Mouse (Mus musculus) G1E-ER4 (cell line): ENCODE measurements around the gene Ackr1. TPM values are rescaled to one million over a fixed set of nuclear protein-coding genes. Genes with fewer than 3 reads are reported as not detected.

Experiments used
- GATA1 ChIP-seq: IDR thresholded peaks from one replicate; pipeline ENCODE4 v1.8.0; 2012; ENCODE audit warnings: low read length, inconsistent platforms
- polyA plus RNA-seq: library from polyadenylated mRNA; stranded (reverse); fragments of >175 nt; gene quantifications from 2 replicates; pipeline ENCODE4 v1.2.3, GENCODE M21; 2012

Gene Ackr1
- polyA plus RNA-seq, 1 experiment = not detected

DNA sequence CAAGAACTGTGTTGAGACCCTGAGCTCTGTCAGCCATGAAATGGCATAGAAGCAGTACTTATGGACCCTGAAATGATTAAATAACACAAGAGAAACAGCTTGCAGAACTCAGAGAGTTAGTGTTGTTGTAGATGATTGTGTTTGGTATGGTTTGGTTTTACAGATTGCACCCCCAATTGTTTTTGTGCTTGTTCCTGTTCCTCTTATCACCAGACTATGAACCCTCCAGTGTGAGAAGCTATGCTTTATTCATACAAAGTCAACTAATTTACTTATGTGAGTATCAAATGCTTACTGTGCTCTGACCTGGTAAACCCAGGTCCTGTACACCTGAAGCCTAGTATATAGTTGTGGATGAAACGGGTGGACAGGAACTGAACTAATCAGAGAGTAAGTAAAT lies 7.0 kb downstream of the Ackr1 start:
- TF ChIP-seq GATA1 = no peak

GRCm38 (mm10) chr1:173325395-173325794 lies 8.2 kb downstream of the Ackr1 start:
- no peak for TF ChIP-seq GATA1

DNA sequence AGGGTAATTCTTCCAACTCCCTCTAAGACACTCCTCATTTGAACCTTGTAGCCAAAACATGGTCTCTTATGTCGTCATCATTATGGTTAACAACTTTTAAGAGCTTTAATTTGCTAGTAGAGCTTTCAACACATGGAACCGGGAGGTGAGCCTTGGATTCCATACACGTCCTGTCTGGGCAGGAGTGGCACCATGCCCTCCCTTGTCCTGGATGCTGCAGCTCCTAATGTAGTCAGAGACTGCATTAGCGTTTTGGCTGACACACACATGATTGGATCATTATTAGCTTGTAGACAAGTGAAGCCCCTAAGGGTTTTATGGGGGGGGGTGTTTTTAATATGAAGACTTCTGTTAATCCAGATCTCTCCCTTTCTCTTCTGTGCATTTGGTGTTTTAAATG lies 8.6 kb downstream of the Ackr1 start:
- TF ChIP-seq GATA1 = no peak

GRCm38 (mm10) chr1:173323839-173324585 lies 9.5 kb downstream of the Ackr1 start:
- no peak for TF ChIP-seq GATA1

DNA sequence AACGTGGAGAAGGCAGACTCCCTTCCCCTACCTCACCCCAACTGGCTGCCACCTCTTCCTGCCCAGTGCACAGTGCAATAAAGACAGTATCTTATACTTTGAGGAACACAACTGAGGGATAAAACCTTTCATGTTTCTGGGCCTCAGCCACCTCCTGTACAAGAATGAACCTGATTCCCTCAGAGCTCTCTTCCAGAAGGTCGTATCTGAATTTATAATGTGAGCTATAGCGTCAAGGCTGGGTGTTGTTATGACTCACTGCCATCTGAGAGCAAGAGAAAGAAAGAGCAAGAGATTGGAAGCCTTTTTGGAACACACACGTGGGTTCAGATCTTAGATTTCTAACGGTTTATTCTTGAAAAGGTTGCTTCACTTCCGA lies 11.3 kb downstream of the Ackr1 start:
- TF ChIP-seq GATA1 = no peak

DNA sequence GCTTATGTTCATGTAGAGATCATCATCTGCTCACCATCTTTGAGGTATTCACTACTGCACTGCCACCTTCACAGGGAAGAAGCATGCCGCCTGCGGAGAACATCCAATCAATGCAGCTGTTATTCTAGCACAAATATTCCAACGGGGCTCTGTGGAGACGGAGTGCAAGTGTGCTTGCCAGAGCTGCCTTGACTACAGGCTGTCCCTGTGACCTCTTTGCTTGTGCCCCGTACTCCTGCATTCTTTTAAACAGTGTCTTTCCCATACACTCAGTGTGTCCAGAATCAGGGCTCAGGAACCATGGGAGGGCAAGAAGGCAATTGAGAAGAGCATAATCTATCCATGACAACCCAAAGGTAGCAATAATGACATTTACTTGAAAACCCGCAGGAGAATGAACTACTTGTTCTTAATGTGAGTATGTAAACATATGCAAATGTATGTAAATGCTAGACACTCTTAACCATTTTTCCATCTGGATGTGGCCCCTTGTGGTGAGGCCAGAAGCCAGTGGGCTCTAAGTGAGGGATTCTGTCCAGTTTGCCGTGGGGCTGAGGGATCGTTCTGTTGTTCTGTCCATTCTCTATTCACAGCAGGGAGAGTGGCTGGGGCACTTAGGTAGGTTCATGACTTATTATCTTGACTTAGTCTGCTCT lies 11.8 kb downstream of the Ackr1 start:
- TF ChIP-seq GATA1 = no peak

DNA sequence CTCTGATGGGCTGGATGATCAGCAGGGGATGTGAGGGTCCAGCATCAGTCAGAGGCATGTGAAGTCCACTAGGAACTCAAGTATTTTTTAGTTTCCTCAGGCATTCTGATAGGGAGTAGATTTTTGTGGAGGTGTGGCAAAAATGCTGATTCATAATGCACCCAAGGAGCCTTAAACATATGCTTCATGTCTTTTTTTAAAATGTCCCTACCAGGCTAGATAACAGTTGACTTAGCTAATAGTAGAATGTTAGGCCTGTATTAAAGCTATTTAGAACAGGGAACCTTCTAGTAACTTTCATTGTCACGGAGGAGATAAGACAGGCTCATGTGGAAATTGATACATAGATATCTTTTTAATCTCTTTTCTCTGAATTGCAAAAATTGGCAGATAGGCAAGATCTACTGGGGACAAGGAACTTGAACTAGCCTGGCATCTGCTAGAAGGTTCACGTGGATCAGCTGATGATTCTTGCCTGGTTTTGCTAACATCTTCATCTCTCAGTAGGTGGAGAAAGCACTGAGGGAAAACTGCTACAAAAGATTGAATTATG lies 15.5 kb downstream of the Ackr1 start:
- peak; percentile 50 for TF ChIP-seq GATA1

DNA sequence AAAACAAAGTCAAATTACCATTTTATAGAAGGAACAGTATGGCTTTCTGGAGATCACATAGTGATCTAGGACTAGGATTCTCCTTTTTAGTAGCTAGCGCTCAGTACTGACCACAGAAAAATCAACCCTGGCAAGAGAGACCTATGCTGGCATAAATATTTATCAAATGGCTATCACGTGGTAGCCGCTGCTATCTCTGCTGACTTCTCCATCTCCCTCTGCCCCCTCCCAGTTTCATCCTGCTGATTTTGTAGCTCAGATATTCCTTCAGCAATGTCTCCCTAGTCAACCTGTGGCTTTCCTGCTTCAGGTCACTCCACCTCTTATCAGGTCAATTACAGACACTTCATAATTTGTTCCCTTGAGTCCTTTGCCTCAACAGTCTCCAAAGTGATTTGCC lies 17.8 kb downstream of the Ackr1 start:
- no peak for TF ChIP-seq GATA1

Other genes with a start within 250 kb of the Ackr1 start
- gene Olfr1408, start 196.4 kb downstream of the Ackr1 start, polyA plus RNA-seq = not detected in 2 replicates
- gene Olfr1406, start 143.1 kb downstream of the Ackr1 start, polyA plus RNA-seq = not detected in 2 replicates
- gene Olfr218, start 135.9 kb downstream of the Ackr1 start, polyA plus RNA-seq = not detected in 2 replicates
- not detected in 2 replicates for gene Olfr1404, start 121.4 kb downstream of the Ackr1 start, polyA plus RNA-seq
- gene Fcer1a, start 106.5 kb downstream of the Ackr1 start, polyA plus RNA-seq = not detected in 2 replicates
- gene Olfr418, start 67.7 kb downstream of the Ackr1 start, polyA plus RNA-seq = not detected in 2 replicates
- not detected in 2 replicates for gene Mptx2, start 56.0 kb downstream of the Ackr1 start, polyA plus RNA-seq
- gene Aim2, start 17.1 kb upstream of the Ackr1 start, polyA plus RNA-seq = not detected in 2 replicates
- gene Cadm3, start 33.9 kb upstream of the Ackr1 start, polyA plus RNA-seq = not detected in 2 replicates
- gene Ifi206, start 157.3 kb upstream of the Ackr1 start, polyA plus RNA-seq = not detected in 2 replicates
- not detected in 2 replicates for gene Ifi214, start 202.2 kb upstream of the Ackr1 start, polyA plus RNA-seq